Mouse (Mus musculus) cortical plate, adult 2 months (tissue): Measurements from ENCODE around the gene Cic.

Experiments used
- CTCF ChIP-seq: fragments of 200-500 bp; IDR thresholded peaks from 2 replicates; pipeline ENCODE4 v1.5.1; 2011; ENCODE audit warnings: mild to moderate bottlenecking, control low read depth, low read length; ENCODE audit not compliant: insufficient read depth; ENCODE audit errors: extremely low read depth
- POLR2A ChIP-seq: fragments of 200-500 bp; IDR thresholded peaks from 2 replicates; pipeline ENCODE4 v1.6.1; 2011; ENCODE audit warnings: mild to moderate bottlenecking, low read length, control low read depth; ENCODE audit not compliant: insufficient read depth; ENCODE audit errors: extremely low read depth

- TF ChIP-seq POLR2A (peak; percentile 59; the same call in 1 of the 2 replicates), CTCF (no peak)
Measured at GRCm38 (mm10) chr7:25250141-25250972, 17.1 kb upstream of the Cic start, which contains the start of gene Erf.
